Mouse (Mus musculus) cerebellum, adult (tissue): ENCODE measurements at regions not wholly inside any gene's neighbourhood (a gene's known extent, or its start where the extent isn't known, plus 50 kb on each side); places are given as distances from the start of the nearest gene placed in this dataset.

Experiments used
- ATAC-seq: cut with Nextera tagmentation; 2 replicates; pipeline ENCODE4 v1.9.2; 2017; ENCODE audit warnings: mild to moderate bottlenecking, moderate library complexity, mixed read lengths; ENCODE audit not compliant: insufficient number of reproducible peaks, low FRiP score, low TSS enrichment

GRCm38 (mm10) chr16:39453400-39454138 lies 530.6 kb upstream of the Lsamp start:
- ATAC-seq = no peak
